Mouse (Mus musculus) NIH3T3 (cell line): Measurements from ENCODE around the gene Prkcd.
A peak's percentile ranks its signal among the peaks of the same experiment; 100 is the strongest.

Source experiments
- DNase-seq: peaks from one replicate; pipeline ENCODE4 v3.0.0-alpha.2; 2012; ENCODE audit warnings: low read depth

Prkcd gene

DNA sequence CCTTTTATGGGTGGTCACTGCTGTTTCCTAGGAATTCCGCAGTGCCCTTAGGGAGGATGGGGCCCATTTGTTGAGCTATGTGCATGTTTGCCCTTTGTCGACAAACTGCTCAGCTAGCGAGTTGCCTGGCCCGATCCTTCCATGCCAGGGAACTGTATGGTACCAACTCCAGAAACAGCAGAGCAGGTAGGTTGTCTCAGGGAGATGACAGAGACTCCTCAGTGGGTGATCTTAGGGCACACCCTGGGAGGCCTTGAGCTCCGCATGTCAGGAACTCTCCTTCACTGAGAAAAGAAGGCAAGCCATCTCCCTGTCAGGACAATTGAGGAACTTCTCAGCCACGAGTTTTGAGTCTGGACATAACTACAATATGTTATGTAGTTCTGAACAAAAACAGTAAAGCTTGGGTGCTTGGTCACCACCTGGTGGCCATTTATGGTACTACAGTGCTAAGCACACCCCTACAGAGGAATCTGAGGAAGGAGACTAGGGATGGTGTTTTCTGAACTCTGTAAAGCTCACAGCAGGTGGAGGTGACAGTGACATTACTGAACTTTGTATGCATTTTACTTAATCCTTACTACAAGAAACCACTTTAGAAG is 51.9 kb downstream of the Prkcd start:
- DNase-seq = peak; percentile 89

DNA sequence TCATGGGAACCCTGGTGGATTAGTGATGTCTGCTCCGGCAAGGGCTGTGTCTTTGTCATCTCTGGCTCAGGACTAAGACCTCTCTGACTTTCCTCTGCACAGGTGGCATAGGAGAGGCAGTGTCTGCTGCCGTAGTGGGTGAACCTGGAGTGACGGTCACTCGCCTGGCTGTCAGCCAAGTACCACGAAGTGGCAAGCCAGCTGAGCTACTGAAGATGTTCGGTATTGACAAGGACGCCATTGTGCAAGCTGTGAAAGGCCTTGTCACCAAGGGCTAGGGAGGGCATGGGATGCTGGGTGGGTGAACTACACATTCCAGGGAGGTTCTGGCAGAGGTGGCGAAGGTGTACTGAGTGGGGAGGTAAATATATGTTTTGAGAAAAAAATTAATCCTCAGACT is 52.8 kb downstream of the Prkcd start:
- DNase-seq = no peak

DNA sequence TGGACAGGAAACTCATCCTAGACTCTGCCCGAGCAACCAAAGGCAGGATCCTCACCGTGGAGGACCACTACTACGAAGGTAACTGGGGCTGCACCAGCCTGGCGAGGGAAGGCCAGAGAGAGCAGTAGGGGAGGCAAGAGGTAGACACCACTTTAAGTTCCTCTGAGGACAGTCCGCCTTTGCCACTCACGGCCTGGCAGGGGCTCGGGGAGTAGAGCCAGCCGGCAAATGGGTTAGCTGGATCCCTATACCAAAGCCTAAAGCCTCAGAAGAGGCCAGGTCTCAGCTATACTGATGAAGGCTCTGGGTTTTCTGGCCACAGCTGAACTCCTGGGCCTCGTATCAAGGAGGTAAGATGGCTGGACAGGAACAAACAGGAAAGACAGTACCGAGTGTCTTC is 53.8 kb downstream of the Prkcd start:
- DNase-seq = no peak

DNA sequence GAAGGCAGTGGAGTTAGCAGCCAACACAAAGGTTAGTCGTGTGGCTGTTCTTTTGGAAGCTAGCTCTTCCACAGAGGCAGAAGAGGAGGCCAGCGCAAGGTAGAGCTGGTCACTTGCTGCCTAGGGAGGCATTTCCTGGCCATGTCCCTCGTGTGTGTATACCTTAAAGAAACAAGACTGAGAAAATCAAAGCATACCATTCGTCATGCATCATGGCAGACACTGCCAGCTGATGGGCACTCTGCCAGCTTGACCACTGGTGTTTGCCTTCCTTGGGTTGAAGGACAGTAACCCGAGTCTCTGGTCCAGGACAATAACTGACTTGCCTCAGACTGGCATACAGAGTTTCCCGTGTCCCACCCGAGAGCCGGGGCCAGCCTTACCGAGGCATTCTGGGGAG is 55.7 kb downstream of the Prkcd start:
- DNase-seq = peak; percentile 47

DNA sequence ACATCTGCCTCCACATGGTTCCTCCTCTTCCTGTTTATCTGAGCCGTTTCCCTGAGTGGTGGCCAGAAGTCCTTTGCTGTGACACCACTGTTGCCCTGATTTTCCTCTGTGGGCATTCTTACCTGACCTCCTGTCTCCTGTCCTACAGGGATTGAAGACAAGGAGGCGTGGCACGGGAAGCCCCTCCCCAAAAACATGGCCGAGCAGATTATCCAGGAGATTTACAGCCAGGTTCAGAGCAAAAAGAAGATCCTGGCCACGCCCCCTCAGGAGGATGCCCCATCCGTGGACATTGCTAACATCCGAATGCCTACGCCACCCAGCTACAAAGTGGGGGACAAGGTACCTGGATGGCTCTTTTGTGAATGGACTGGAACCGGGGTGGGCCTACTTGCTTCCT is 58.0 kb downstream of the Prkcd start:
- no peak for DNase-seq

DNA sequence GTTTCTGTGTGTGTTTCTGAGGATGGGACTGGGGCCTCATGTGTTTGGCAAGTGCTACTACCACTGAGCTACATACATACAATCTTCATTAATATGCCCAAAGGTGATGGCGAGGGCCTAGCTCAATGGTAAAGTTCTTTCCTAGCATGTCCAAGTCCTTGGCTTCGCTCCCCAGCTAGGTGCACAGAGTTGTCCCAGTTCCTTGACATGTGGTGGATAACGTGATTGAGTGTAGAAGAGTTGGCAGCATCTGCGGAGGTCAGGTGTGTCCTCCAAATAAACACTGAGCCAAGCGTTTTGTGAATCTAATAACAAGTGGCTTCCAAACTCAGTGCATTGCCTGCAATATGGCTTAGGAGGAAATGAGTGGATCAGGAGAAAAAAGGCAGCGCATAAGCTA is 59.7 kb downstream of the Prkcd start:
- DNase-seq = no peak

DNA sequence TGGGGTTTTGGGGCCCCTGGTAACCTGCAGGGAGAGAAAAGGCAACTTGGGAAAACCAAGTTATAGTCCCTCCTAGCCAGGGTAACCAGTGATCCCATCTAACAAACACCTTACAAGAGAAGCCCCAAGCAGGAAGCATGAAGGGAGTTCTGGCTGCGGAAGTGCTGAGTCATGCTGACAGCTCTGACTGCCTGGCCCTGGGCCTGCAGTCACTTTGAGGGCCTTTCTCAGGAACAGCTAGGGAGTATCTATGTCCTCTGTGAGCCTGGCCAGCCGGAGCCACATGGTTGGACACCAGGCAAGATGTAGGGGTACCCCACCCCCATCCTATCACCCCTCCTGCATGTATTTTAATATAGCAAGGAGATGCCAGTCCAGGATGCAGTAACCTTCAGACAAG is 61.6 kb downstream of the Prkcd start:
- DNase-seq = peak; percentile 77

DNA sequence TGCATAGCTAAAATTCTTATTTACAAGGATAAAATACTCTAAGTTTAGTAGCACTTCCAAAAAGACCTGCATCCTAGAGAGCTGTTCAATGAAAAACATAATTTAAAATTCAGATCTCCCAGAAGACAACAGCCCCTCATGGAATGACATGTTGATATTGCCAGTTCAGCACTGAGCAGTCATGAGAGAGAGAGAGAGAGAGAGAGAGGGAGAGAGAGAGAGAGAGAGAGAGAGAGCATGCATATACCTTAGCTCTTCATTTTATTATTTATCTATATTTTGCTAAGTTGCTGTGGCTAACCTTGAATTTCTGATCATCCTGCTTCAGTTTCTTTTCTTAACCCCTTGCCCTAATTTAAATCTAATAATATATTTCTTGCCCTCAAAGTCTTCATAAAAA is 63.7 kb downstream of the Prkcd start:
- DNase-seq = no peak

DNA sequence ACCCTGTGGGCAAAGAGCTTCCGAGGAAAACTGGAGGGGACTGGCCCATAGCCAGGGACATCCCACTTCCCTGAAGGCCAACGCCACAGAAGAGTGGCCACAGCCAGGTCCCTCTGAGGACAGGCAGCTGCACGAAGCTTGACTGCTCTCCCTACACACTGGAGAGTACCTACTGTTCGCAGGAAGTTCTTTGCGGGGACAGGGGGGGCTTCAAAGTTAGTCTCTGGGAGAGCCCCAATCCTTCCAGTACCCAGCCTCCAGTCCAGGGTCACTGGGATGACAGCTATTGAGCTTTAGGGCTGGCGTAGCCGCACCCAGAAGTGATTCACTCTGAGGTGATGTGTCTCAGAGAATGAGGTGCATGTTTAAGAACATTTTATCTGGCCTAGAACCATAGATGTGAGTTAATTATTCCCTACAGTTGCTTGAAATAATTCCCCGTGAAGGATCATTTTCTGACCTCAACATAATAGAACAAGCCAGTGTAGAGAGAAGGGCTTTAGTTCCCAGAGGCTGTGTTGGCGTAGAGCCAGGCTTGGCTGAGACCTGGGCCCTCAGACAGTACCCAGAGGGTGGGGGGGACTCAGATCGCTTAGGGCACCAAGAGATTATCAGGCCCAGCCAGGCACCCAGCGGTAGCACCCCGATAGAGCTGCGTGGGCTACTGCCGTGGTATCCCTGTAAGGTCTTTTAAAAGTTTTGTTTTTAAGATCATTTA is 64.4 kb downstream of the Prkcd start:
- DNase-seq = no peak

DNA sequence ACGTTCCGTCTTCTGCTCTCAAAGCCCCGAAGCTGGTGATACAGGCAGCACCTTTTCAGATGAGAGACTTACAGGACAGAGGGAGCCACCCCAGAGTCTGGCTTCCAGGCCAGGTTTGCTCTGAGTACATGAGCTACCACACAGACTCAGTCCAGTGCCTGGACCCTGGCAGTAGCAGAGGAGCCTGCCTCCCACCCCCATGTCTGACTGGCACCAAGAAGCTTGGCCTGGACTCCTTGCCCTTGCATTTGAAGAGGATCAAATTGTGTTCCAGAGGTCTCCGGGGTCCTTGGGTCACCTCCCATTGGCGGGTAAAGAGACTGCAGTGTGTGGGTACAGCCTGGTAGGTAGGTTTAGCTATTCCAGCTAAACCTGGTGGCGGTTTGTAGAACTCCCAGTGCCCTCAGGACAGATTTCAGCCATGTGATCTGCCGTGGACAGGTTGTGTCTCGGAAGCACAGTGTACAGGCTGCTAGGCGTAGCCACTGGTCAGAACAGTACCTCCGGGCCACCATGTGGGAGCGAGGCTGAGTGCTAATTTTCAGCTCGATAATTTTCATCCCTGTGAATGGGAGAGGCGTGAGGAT is 65.1 kb downstream of the Prkcd start:
- no peak for DNase-seq

DNA sequence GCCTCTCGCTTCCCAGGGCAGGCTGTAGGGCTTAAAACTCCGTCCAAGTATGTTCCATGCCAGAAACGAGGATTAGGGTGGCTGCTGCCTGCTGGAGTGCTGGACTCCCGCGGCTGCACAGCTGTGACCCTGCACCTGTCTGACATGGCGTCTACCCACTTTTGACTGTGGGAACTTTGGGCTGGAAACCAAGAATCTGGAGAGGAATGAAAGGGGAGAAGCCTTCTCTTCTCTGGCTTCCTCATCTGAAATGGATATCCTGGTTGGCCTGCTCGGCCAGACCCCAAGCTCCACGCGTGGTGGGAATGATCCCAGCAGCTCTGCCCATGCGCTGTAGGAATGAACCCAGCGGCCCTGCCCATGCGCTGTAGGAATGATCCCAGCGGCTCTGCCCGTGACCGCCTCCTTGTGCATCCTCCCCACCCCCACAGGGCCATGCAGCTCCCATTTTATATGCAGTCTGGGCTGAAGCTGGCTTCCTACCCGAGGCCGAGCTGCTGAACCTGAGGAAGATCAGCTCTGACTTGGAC is 66.6 kb downstream of the Prkcd start:
- DNase-seq = no peak

DNA sequence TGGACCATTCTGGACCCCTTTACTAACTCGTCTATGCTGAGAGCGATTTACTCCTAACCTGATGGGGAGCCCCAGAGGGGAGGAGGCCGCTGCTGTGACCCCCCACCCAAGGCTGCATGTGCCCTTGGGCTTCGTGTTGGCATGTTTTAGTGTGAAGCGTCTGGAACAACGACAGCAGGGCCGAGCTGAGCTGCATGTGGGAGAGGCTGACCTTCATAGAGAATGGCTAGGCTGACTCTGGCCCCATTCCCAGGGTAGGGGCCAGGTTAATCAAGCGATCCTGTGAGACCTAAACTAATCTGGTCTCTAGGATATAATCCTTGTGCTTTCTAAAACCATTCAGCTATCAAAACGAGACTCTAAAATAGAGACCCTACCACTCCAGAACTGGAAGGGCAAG is 68.3 kb downstream of the Prkcd start:
- DNase-seq = no peak

DNA sequence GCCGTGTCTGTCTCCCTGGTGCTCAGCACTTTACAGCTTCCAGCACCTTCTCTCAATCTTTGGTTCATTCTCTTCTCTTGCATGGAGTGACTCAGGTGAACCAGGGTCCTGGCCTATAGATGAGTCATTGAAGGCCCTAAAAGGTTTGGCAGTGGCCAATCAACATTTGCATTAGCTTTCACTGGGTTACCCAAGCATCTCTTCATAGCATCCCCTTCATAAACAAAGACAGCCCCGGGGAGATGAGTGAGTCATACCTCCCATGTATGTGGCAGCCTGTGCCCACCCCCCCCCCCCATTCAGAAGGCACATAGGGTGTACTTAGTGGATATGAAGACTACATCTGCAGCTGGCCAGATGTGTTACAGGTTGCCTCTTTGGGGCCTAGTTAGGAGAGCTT is 69.4 kb downstream of the Prkcd start:
- DNase-seq = peak; percentile 56

DNA sequence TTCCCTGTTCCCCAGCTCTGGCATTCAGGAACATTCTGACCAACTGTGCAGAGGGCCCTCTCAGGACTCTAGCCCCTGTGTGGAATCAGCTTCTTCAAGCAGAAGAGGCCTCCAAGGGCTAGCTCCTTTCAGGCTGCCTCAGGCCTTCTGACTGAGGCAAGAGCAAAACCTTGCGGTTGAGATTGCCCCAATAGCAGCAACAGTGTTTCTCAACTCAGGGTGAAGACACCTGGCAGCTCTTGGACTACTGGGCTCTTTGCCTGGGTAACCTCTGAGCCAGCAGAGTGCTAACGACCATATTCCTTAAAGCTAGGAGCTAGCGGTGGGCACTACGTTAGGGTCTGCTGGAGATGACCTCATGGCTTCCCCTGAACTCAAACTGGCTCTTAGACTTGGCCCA is 72.8 kb downstream of the Prkcd start:
- DNase-seq = peak; percentile 62

DNA sequence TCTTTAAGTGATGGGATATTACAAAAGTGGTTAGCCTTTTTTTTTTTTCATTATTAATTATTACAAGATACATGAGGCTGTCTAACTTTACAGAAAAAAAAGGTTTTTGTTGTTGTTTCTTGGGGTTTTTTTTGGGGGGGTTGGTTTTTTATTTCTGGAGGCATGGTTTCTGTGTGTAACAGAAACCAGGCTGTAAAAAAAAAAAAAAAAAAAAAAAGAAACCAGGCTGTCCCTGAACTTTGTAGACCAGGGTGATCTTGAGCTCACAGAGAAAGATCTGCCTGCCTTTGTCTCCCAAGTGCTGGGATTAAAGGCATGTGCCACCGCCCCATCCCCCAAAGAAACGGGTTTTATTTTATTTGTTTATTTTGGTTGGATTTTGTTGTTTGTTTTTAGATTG is 74.0 kb downstream of the Prkcd start:
- DNase-seq = no peak

DNA sequence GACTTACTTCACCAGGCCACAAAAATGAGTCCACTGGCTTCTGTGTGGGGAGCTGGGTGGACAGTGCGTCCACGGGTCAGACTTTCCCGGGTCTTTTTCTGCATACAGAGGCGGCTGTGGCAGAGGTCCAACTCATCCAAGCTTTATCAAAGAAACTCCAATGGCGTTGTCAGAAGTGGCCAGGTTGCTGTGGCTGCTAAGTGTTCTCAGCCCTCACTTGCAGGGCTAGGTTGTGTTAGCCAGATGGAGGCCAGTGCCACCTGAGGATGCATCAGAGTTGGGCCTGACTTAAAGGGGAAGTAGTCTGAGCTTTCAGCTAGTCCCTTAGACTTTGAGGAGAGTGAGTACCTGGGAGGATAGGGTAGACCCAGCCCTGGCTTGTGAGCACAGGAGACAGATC is 74.5 kb downstream of the Prkcd start:
- DNase-seq = no peak

DNA sequence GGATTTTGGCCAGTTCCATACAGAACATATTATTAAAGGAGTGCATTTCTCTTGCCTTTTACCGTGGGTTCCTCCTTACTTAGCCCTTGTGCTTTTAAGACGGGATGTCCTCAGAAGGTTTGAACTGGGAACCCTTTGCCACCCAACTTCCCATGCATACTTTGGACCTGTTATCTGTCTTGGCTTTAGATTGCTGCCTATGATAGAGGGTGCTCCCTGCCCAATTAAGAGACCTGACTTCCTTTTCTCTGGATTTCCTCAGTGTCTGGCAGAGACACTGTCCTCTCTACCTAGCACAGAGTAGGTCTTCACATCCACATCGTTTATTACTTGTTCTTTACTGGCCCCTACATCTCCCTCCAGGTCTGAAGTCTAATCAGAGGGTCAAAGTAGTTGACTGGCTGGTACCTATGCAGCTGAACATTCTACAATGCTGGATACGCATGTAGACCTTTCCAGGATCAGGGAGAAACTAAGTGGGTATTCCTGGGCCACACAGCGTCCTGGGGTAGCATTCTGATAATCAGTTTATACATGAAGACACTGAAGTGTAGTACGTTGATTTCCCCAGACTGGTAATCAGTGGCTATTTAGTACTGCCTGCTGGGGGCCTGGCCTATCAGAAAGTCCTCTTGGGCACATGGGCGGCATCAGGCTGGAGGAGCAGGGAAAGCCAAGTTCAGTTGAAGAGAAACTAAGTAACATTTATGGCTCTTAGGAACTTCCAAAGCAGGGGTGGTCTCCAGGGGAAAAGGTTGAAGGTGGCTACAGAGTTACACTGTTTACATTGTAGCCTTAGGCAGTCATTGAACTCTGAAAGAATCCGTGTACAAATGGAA is 75.6 kb downstream of the Prkcd start:
- DNase-seq = peak; percentile 26

DNA sequence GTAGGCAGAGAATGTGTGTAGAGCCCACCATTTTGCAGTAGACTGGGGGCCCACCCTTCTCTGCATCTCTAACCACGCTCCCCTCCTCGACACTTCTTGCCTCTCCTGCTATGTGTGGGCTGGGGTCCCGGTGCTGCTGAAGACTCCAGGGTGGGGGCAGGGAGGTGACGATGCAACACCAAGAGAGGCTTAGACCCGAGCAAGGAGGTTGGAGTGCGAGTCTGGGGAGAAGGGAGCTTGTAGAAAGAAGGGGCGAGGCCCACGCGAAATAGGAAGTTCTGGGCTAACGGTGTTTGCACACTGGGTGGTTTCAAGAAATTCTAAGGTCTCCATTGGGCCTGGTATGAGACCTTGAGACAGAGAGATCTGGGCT is 76.2 kb downstream of the Prkcd start:
- DNase-seq = peak; percentile 35

DNA sequence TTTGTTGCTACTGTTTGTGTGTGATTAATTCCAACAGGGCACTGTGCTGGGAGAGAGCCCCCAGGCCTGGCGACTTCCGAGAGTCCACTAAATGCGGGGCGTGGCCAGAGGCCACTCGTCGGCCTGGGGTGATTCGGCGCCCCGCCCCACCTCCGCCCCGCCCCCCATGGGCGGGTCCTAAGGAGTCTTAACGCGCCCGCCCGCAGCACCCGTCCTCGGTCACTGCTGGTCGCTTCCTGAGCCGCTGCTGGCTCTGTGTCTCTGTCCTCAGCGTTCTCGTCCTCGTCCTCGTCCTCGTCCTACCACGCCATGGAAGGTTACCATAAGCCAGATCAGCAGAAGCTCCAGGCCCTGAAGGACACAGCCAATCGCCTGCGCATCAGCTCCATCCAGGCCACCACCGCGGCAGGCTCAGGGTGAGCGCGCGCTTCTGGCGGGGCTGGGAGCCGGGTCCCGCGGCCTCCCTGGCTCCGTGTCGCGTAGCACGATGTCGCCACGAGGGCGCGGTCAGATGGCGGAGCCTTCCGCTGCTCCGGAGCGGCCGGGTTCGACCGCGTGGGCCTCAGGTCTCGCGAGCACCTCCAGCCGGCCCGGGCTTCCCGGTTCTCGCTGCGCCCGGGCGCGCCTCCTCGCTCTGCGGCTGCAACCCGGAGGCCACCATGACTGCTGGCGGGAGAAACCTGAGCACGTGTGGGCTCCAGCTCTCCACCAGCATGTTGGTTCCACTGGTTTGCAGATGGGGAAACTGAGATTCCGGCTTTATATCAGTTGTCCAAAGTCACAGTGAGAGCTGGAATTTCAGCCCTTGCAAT is 76.8 kb downstream of the Prkcd start:
- DNase-seq = peak; percentile 96

DNA sequence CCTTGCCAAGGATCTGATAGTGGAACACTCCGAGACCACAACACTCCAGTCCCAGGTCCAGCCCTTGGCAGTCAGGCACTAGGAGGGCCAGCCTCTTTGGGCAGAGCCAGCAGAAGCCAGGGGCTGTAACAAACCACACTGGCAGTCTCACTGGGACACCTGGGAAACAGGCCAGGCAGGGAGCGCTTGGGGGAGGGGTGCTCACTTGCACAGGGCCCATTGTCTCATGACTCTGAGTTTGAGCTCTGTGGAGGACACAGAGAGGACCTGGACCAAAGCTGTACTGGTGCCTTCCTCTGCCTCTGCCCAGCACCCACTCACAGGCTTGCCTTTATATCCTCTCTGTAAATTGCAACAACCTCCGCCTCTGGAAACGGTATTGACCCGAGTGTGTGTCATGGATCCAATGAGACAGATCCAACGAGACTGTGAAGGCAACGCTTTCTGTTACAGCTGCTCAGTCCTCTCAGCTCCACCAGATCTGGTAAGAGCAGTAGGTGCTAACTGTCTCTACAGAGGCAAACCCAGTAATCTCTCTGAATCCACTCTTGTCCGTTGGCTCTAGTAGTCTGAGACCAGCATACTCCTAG is 77.8 kb downstream of the Prkcd start, which contains the start of gene Tkt:
Tkt (plus strand) TSS at position 229 of the 590 bp plus-strand sequence.
- DNase-seq = peak; percentile 76
